Mouse (Mus musculus) adipose tissue, adult 10 weeks (tissue): ENCODE data around the gene Arsb. TPM values are rescaled to one million over a fixed set of nuclear protein-coding genes. Genes with fewer than 3 reads are reported as not detected.

ENCODE experiments used
- polyA plus RNA-seq: library from polyadenylated mRNA; stranded (reverse); fragments of 350-450 nt; fragmentation: Illumina TruSeq; extraction: RNeasy Lipid Tissue Mini Kit (QIAGEN cat#74804); gene quantifications from one replicate; pipeline ENCODE4 v1.2.3, GENCODE M21; 2014; ENCODE audit warnings: low read depth, low replicate concordance

The Arsb gene
- 31.3 TPM for polyA plus RNA-seq

GRCm38 (mm10) chr13:93771588-93772278 lies at the start of gene Arsb:
Gene Arsb, plus strand, starts transcription at chr13:93771630.

Other genes starting within 250 kb of the Arsb start
- gene Bhmt, start 133.7 kb upstream of the Arsb start, polyA plus RNA-seq, result 1.0 TPM
- not detected for gene Bhmt2, start 97.3 kb upstream of the Arsb start, polyA plus RNA-seq
- gene Dmgdh, start 97.2 kb upstream of the Arsb start, polyA plus RNA-seq, result not detected